23 mouse cellular contexts compared by ENCODE assay signal in genomic region chr5:17135489-17135888, GRCm38 (mm10).
DNase-seq lines count a peak whose midpoint lies in the region; ATAC-seq and TF ChIP-seq lines count a peak whose summit lies in the region.
"Had no signal": no experiment of that assay in that cellular context is flagged by ENCODE, and none has a peak within 500 bp of the region (broad histone marks: within the 10 kb centered on the region; RNA-seq: fewer than 3 reads in every experiment).

No protein-coding gene starts in this region.

- H3K27ac ChIP-seq in liver, adult 2 months (replicated peaks; ENCODE audit: insufficient read depth, low read depth, low read length): no peak overlapping the region
- H3K27ac ChIP-seq in liver, embryonic 11.5 days (ENCODE audit: low read depth, low read length): no peak overlapping the region
- H3K27ac ChIP-seq in hindbrain, postnatal 0 days: no peak overlapping the region
- H3K27ac ChIP-seq: embryonic facial prominence, embryonic 15.5 days; forebrain, embryonic 10.5 days; hindbrain, embryonic 12.5 days; limb, embryonic 12.5 days; midbrain, embryonic 10.5 days; neural tube, embryonic 13.5 days had no signal

- no peaks in the 10 kb centered on the region for H3K79me2 ChIP-seq in liver, adult 2 months (ENCODE audit: control insufficient read depth, insufficient read depth, low read length)

- no peak for TF ChIP-seq CTCF in liver, adult 2 months (IDR thresholded peaks at IDR 0.05; ENCODE audit: low read depth, low read length)
- no peak for TF ChIP-seq CTCF in hindbrain, postnatal 0 days (IDR thresholded peaks at IDR 0.05; ENCODE audit: low read depth)

- H3K27me3 ChIP-seq in liver, adult 2 months (ENCODE audit: control insufficient read depth, insufficient read depth, low read length): no peaks in the 10 kb centered on the region
- H3K27me3 ChIP-seq in liver, embryonic 11.5 days (replicated peaks; ENCODE audit: control insufficient read depth, insufficient read depth, low read length): no peaks in the 10 kb centered on the region
- H3K27me3 ChIP-seq in hindbrain, postnatal 0 days (ENCODE audit: insufficient read depth, low read length): no peaks in the 10 kb centered on the region
- H3K27me3 ChIP-seq: embryonic facial prominence, embryonic 15.5 days; hindbrain, embryonic 12.5 days; limb, embryonic 12.5 days; neural tube, embryonic 13.5 days had no signal

- peaks cover 2% of the 10 kb centered on the region; the same call in 1 of the 2 replicates for H3K4me1 ChIP-seq in liver, adult 2 months (ENCODE audit: control insufficient read depth, insufficient read depth, low read length)
- no peaks in the 10 kb centered on the region for H3K4me1 ChIP-seq in liver, embryonic 11.5 days (replicated peaks; ENCODE audit: control insufficient read depth, insufficient read depth, low read length)
- H3K4me1 ChIP-seq in hindbrain, postnatal 0 days (ENCODE audit: insufficient read depth, low read length): no peaks in the 10 kb centered on the region
- H3K4me1 ChIP-seq: embryonic facial prominence, embryonic 15.5 days; forebrain, embryonic 10.5 days; hindbrain, embryonic 12.5 days; limb, embryonic 12.5 days; midbrain, embryonic 10.5 days had no signal

- H3K9ac ChIP-seq in liver, adult 2 months (ENCODE audit: low read depth, low read length): no peak overlapping the region
- no peak overlapping the region for H3K9ac ChIP-seq in liver, embryonic 11.5 days (ENCODE audit: low read depth, low read length)
- no peak overlapping the region for H3K9ac ChIP-seq in hindbrain, postnatal 0 days (replicated peaks; ENCODE audit: low read length)
- H3K9ac ChIP-seq: embryonic facial prominence, embryonic 15.5 days; hindbrain, embryonic 12.5 days; limb, embryonic 12.5 days; neural tube, embryonic 13.5 days had no signal

- no peaks in the 10 kb centered on the region for H3K36me3 ChIP-seq in liver, adult 2 months (ENCODE audit: control insufficient read depth, insufficient read depth, low read length)
- no peaks in the 10 kb centered on the region for H3K36me3 ChIP-seq in liver, embryonic 11.5 days (ENCODE audit: control insufficient read depth, insufficient read depth, low read length)
- no peaks in the 10 kb centered on the region for H3K36me3 ChIP-seq in hindbrain, postnatal 0 days (ENCODE audit: insufficient read depth, low read length)
- H3K36me3 ChIP-seq: embryonic facial prominence, embryonic 15.5 days; forebrain, embryonic 10.5 days; hindbrain, embryonic 12.5 days; limb, embryonic 12.5 days; midbrain, embryonic 10.5 days; neural tube, embryonic 13.5 days had no signal

- 27% methylated on average over 5 of the region's 5 CpGs for WGBS in liver, adult 2 months
- 46% methylated on average over 5 of the region's 5 CpGs for WGBS in liver, embryonic 11.5 days
- WGBS in hindbrain, postnatal 0 days: 34% methylated on average over 5 of the region's 5 CpGs

- H3K4me2 ChIP-seq in liver, embryonic 11.5 days: no peak overlapping the region
- H3K4me2 ChIP-seq in hindbrain, postnatal 0 days (ENCODE audit: low read depth, low read length): no peak overlapping the region
- H3K4me2 ChIP-seq: embryonic facial prominence, embryonic 15.5 days; hindbrain, embryonic 12.5 days; limb, embryonic 12.5 days; neural tube, embryonic 13.5 days had no signal

- DNase-seq in liver, adult 2 months (ENCODE audit: extremely low read depth, low read depth, low spot score): peak; percentile 3
- no peak for DNase-seq in liver, embryonic 11.5 days (ENCODE audit: low spot score)
- peak; percentile 95 for DNase-seq in Muller cell, postnatal 12 days (ENCODE audit: inconsistent ontology term)
- peak; percentile 32 for DNase-seq in embryo, embryonic 10.5 days (ENCODE audit: low spot score)
- peak; percentile 5 for DNase-seq in lung, postnatal 14 days
- no peak for DNase-seq in gastrocnemius, postnatal 14 days
- DNase-seq in hindbrain, postnatal 0 days (ENCODE audit: low spot score): no peak
- DNase-seq: adrenal gland, adult 8-10 months; cerebellum, adult 11-12 months; cerebellum, postnatal 36 days; gastrocnemius, postnatal 10 days; kidney, adult 18-20 months; kidney, postnatal 36 days; layer of hippocampus, adult 9-11 months; right cerebral cortex, adult 18-20 months; spleen, adult 18-20 months had no signal

- no peak for ATAC-seq in liver, embryonic 11.5 days (replicated peaks; ENCODE audit: low FRiP score)
- no peak for ATAC-seq in inflammation-experienced regulatory T-cells, adult 6 months
- ATAC-seq in hindbrain, postnatal 0 days: no peak

- intact Hi-C loops in gastrocnemius, postnatal 14 days (cut with DNase I; ENCODE audit: low total_unique reads): no loop called here

- no peak for TF ChIP-seq POLR2A in liver, adult 2 months (IDR thresholded peaks at IDR 0.05; ENCODE audit: extremely low read depth, insufficient read depth, low read length)

- H3K4me3 ChIP-seq in liver, adult 2 months (ENCODE audit: insufficient read depth, low read depth, low read length): no peak overlapping the region
- H3K4me3 ChIP-seq in liver, embryonic 11.5 days (ENCODE audit: low read depth, low read length): no peak overlapping the region
- H3K4me3 ChIP-seq in hindbrain, postnatal 0 days (ENCODE audit: low read length): no peak overlapping the region
- H3K4me3 ChIP-seq: embryonic facial prominence, embryonic 15.5 days; forebrain, embryonic 10.5 days; hindbrain, embryonic 12.5 days; limb, embryonic 12.5 days; midbrain, embryonic 10.5 days; neural tube, embryonic 13.5 days had no signal

- no peaks in the 10 kb centered on the region for H3K9me3 ChIP-seq in liver, embryonic 11.5 days (ENCODE audit: control insufficient read depth, low read length)
- no peaks in the 10 kb centered on the region for H3K9me3 ChIP-seq in hindbrain, postnatal 0 days (ENCODE audit: low read length)
- H3K9me3 ChIP-seq: embryonic facial prominence, embryonic 15.5 days; forebrain, embryonic 10.5 days; hindbrain, embryonic 12.5 days; limb, embryonic 12.5 days; midbrain, embryonic 10.5 days; neural tube, embryonic 13.5 days had no signal

Comparison
In these comparisons a context has a peak if more than half of its experiments do, and no peak if none do; other contexts are left out.
1. DNase-seq: peak in liver, adult 2 months (single experiment), Muller cell, postnatal 12 days (single experiment), embryo, embryonic 10.5 days (single experiment) and lung, postnatal 14 days (single experiment); none in liver, embryonic 11.5 days (single experiment), gastrocnemius, postnatal 14 days (single experiment) and hindbrain, postnatal 0 days (single experiment).